Mouse (Mus musculus) left cerebral cortex, adult 9 months (tissue): ENCODE results near the gene Slc9a2.
"Not testable (repeated sequence)": the region's sequence is repeated elsewhere in the genome, so short reads cannot be mapped to it uniquely, and the experiment has no call there.

Source experiments
- DNase-seq, 2 experiments: peaks; one replicate each; pipeline ENCODE4 v3.0.0; 2022; ENCODE audit warnings: low spot score in 2 of 2

Slc9a2 gene

DNA sequence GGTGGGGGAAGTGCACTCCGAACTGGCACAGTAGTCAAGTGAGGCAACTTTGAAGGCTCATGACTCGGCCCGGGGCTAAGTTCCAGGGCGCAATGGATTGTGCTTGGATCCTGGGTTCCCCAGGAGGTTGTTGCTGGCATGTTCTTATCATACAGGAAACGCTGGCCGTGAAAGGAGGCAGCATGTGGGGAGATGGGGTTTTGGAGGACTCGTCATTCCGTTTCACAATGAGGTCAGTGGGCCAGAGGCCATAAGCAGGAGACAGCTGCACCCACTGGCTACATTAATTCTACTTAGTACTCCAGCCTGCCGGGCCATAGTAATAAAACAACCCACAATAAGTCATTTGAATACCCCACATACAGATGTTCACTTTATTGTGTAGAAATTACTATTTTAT, 34.6 kb downstream of the Slc9a2 start:
- no peak for DNase-seq

DNA sequence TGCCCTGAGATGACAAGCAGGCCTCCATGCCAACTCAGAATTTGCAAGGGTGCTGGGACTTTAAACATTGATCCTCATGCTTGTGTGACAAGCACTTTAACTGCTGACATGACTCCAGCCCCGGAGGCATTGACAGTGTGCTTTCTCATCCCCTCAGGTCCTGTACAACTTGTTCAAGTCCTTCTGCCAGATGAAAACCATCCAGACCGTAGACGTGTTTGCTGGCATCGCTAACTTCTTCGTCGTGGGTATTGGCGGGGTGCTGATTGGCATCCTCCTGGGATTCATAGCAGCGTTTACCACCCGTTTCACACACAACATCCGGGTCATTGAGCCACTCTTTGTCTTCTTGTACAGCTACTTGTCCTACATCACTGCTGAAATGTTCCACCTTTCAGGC, 45.7 kb downstream of the Slc9a2 start:
- DNase-seq = no peak

DNA sequence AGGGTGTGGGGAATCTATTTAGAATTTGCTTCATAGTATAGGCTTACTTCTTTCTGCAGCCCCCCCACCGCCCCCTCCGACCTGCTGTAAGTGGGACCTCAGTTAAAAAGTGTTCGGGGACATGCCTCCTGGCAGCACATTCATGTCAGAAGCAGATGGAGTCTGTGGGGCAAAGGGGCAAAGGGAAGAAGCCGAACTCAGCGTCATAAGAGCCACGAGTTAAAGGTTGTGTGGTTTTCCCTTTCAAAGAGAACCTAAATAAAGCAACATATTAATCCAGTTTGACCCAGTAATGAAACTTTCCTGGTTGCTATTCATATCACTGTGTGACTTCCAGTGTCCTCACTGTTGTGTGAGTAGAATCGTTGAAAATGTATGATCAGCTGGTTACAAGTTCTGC, 47.0 kb downstream of the Slc9a2 start:
- DNase-seq = no peak

DNA sequence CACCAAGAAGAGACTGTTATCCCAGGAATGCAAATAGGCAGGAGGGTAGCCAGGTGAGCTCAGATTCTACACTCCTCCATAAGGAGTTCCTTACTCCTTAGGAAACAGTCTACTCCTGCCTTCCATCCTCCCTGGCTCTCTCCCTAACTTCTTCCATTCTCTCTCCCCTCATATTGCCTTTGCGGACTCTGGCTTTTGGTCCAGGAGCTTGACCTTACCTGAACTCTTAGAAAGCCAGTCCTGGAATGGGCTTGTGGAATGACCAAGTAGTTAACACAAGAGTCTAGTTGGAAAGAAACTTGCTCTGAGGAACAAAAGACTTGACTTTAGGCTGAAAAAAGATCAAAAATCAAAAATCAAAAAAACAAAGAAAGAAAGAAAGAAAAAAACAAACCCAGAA, 48.3 kb downstream of the Slc9a2 start:
- DNase-seq = no peak

DNA sequence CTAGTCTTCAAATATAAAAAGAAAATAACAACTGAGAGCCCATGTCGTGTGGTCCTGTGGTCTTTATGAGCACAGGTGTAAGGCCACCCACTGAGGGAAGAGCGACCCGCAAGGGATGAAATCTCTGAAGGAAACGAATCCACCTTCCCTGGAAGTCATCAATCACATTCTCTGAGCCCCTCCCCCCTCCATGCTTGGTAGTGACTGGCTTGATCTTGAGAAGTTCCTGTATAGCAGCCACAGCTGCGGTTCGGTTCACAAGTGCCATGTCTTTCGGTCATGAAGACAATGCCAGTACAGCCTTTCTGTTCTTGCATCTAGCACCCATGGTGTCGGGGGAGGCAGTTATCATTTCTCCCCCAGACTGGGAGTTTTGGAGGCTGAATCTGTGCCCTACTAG, 57.3 kb downstream of the Slc9a2 start:
- DNase-seq = no peak

DNA sequence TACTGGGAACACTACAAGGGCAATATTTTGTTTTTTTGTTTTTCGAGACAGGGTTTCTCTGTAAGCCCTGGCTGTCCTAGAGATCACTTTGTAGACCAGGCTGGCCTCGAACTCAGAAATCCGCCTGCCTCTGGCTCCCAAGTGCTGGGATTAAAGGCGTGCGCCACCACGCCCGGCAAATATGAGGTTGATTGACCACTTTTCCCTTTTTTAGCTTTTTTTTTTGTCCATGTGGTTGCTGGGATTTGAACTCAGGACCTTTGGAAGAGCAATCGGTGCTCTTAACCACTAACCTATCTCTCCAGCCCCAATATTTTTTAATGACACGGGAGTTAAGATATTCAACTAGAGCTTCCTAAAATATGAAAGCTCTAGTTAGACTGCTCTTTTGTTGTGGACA, 57.9 kb downstream of the Slc9a2 start:
- not testable (repeated sequence) for DNase-seq

DNA sequence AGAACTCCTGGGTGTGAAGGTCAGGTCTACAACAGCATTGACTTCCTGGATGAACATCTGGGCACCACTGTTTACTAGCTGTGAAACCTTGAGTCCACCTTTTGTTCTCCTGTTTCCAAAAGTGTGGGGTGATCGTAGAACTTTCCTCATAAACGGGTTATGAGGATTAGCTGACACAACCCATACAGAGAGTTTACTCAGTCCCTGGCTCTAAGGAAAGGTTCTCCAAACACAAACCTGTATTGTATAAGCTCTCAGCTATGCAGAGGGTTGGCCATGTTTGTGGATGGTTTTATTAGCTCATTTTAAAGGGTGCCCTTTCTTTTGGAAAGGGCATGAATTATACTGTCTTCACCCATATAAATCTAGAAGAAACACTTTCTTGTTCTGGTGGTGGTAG, 60.4 kb downstream of the Slc9a2 start:
- no peak for DNase-seq

DNA sequence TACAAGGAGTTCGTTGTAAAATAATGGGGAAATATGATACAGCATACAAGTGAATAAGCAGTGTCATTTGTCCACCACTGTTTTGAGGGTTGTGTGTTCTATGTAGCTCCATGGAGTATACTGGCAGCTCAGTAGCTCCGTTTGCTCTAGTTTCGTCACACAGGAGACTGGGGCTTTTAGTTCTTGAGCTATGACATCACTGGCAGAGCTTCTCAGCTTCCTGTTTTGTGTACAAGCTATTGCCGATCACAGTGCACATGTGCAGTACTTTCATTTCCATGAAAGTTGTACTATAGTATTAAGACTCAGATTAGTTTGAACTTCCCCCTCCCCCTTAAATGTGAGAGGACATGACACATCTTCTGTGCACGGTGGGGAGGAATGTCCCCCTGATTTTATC, 65.7 kb downstream of the Slc9a2 start:
- DNase-seq = no peak

DNA sequence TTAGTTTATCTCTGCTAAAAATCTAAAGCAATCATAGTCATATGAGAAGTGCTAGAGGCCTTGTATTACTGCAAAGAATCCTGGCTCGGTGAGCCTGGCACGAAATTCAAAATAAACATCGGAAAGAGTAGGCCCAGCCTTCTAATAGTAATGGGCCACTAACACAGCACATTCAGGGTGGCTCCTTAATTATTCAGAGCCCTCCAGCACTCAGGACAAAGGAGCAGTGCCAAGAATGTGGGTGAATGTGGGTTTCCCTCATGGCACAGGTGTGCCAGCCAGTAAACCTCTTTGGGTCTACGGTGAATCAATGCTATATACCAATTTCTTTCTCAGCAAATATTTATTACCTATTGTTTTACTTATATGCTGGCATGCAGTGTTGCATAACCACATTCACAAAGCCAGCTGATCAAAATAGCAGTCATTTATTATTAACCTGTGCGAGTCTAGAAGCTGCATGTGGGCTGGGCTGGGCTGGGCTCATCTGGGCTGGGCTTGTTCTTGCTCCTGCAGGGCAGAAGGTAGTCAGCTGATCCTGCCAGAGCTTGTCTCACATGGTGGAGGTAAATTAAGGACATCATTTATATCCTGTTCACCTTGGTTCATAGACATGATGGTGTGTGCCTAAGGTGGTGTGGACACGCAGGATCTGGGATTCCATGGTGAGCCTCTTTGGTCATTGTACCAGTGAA, 79.5 kb downstream of the Slc9a2 start:
- DNase-seq = no peak

DNA sequence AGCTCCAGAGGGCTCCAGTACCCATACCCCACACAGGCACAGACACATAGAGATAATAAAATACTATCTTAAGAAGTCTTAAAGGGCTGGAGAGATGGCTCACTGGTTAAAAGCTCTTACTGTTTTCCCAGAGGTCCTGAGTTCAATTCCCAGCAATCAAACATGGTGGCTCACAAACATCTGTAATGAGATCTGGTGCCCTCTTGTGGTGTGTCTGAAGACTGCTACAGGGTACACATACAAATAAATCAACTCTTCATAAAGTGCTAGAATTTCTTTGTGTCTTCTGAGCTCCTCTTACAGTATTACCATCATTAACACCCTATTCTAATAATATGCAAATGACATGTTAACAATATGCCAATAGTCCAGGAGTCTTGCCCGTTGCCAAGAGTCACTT, 83.7 kb downstream of the Slc9a2 start:
- DNase-seq = no peak

DNA sequence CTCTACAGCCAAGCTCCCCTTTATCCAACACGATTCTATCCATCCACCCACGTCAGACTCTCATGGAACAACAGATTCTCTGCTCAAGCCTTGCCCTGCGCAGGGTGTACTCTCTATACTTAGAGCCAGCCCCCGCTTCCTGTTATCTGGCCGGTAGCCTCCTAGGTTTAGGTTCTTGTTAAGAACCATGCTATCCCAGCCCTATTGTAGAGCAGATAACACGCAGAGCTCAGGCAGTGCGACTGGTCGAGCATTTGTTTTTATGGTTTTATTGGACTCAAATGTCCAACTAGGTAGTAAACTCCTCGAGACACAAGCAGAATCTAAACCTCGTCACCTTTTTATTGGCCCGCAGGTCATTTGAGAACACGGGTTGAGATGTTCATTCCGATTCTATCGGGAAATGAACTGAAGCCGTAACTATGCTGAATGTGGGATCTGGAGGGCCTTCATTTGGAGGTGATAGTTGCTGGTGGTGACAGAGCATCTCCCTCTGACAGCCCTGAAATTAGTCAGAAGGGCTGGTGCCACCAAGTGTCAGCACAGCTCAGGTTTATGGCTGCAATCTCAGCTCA, 84.4 kb downstream of the Slc9a2 start:
- no peak for DNase-seq

DNA sequence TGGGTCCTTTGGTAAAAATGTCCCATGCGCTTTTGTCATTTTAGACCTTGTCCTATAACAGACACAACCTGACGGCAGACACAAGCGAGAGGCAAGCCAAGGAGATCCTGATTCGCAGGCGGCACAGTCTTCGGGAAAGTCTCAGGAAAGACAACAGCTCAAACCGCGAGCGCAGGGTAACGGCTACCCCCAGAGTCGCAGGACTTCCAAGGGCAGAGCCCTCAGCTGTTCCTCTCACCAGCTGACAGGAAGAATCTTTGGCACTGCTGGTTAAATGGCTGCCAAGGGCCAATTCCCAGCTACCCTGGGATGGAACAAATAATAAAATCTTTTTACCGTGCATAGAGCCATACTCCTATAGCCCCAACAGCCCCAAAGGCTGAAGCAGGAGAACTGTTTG, 85.1 kb downstream of the Slc9a2 start:
- no peak for DNase-seq

DNA sequence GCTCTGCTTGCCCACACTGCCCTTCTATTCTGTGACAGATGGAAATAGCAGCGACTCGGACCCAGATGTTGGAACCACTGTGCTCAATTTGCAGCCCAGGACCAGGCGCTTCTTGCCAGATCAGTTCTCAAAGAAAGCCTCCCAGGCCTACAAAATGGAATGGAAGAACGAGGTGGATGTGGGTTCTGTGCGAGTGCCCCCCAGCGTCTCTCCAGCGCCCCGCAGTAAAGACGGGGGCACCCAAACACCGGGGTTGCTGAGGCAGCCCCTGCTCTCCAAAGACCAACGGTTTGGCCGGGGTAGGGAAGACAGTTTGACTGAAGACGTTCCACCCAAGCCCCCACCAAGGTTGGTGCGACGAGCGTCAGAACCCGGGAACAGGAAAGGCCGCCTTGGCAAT, 87.2 kb downstream of the Slc9a2 start:
- DNase-seq = no peak

DNA sequence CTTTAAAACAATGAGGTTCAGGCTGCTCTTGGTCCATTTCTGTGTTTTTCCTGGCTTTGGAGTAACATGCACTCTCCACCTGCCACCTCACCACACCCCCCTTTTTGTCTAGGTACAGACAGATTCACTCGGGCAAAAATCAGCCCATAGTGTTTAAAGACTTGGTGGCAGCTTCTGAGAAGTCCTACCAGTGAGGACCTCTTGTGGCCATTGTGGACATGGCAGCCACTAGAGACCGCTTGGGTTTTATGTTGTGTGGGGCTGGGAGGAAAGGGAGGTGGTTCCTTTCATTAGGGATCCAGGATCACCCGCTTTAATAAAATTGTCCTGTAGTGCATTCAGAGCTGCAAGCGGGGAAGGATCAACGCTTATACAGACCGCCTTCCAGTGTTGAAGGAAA, 88.2 kb downstream of the Slc9a2 start:
- peak in 1 of 2 experiments; percentile 30 for DNase-seq

DNA sequence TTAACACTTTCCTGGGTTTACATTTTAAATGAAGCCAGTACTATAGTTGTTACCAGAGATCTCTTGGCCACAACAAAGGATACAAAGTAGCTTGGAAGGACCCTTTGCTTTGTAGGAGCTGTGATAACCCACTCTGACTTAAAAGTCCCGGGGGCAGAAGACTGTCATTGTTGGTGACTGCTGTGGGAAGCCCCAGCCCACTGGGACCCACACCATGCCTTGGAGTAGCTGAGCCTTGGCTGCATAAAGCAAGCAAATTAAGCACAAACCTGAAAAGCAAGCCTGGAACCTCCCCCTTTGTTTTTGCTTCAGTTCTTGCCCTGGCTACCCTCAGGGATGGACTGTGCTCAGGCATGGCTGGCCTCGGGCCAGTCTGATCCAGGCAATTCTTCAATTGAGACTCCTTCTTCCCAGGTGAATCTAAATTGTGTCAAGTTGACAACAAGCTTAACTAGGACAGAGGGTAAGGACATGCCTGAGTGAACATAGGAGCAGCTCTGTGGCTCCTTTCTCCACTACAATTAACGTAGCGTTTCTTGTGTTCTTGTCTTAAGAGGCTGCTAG, 89.0 kb downstream of the Slc9a2 start:
- no peak for DNase-seq

DNA sequence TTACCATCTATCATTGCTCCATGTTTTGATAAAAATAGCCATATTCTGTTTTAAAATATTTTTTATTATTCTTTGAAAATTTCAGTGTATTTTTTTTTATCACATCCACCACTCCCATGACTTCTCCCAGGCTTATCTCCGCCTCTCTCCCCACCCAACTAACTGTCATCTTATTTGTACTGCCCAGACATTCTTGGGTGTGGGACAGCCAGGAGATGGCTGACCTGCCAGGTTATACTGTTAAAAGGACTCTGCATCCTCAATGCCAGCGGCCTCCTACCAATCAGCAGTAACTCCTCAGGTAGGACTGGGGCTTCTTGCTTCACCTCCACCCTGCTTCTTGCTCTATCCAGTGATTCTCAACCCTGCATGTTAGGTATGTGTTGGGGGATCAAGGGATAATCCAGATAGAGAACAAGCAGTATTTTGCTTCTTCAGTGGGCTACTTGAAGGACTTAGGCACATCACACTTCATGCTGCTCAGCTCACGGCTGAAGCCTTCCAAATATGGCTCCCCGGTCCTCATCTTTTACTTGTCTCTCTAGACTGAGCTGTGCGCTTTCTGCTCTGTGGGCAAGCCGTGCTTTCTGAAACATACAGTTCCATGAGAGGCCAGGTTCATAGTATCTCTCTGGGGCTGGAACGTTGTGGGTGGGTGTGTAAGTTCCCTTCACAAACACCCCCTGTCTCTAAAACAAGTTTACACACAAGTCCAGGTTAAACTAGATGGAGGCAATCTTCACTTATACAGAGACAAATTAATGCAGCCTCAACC, 91.0 kb downstream of the Slc9a2 start:
- DNase-seq = no peak

DNA sequence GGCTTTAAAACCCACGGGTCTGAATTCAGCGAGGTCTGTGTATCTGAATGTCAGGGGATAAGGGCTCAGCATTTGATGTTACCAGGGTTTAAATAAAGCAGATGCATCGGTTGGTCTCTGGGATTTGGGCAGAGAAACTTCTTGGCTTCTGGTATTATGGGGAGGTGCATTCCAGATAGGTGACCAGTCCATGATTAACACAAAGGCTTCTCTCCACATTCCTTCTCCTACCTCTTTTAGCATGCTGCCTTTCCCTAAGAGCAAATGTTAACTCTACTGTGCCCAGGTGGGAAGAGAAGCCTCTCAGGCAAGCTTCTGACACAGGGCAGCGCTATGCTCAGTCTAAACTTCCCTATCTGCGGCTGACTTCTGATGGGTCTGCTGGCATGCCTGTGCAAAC, 92.9 kb downstream of the Slc9a2 start:
- no peak for DNase-seq

DNA sequence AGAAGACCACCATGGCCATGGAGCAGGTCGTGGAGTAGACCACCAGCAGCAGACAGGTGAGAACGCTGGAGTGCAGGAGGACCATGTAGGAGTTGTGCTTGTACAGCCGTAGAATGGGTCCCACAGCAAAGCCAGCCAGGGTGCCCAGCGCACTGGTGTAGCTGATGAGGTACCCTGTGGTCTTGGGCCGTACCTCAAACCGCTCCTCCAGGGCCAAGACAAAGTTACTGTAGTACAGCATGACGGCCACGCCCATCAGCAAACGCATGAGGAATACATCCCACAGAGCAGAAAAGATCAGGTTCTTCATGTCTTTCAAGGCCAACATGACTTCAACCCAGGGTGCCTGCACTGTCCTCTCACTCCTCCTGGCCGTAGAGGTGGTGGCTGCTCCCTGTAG, 93.7 kb downstream of the Slc9a2 start:
- DNase-seq = no peak

DNA sequence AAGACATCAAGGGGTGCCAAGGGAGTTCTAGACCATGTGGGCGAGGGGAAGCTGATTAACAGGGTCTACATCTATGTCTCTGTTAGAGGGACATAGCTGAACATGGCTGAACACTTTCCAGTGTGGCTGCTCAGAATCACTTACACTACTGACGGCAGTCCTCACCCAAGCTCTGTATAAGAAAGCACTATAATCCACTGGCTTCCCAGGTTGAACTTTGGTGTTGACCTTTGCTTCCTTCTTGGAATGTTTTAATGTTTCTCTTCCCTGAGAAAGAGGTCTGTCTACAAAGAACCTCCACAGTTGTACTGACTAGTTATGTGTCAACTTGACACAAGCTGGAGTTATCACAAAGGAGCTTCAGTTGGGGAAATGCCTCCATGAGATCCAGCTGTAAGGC, 95.7 kb downstream of the Slc9a2 start:
- DNase-seq = no peak

DNA sequence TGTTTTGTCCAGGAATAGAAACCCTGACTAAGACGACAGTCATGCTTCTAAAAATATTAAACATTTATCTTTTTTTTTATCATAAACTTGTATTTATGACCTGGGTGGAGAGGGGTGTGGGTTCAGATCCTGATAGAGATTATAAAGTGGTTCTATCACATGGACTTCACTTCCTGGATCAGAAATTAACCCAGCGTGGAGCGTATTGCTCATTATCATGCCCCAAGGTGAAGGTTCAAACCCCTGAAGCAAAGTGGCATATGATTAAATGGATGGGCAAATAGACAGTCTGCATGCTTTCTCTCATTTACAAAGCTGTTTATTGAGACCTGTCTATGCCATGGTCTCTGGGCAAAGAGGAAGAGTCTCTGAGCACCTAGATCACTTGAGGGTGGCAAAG, 96.4 kb downstream of the Slc9a2 start:
- DNase-seq = no peak

DNA sequence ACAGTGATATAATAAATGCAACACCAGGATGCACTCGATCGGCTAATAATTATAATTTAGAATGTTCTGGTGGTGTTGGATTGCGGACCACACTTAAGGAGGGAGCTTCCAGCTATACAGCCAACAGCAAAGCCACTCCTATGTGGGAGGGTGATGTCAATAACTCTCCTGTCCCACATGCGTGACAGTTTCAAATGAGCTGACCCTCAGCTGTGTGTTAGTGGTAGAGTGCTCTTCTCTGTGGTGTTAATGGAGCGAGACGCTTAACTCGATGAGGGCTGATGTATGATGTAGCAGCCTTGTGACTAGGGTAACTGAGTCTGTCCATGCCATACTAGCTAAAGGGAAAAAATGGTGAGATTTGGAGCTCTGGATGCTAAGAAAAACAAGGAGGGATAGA, 103.1 kb downstream of the Slc9a2 start:
- no peak for DNase-seq

DNA sequence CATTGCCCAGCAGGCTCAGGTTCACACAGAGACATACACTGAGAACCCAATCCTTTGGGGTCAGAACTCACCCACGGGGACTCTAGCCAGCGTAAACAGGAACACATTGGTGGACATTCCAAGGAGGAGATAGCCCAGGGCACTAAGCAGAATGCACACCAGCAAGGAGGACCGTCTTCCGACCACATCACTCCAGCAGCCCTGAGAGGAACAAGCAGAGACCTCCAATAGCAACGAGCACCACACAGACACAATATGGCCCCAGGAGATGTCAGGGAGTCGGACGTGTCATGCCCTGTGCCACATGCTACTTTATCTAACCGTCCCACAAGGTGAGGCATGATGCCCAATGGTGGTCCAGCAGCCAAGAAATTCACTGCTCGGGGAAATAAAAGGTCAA, 103.9 kb downstream of the Slc9a2 start:
- DNase-seq = no peak

DNA sequence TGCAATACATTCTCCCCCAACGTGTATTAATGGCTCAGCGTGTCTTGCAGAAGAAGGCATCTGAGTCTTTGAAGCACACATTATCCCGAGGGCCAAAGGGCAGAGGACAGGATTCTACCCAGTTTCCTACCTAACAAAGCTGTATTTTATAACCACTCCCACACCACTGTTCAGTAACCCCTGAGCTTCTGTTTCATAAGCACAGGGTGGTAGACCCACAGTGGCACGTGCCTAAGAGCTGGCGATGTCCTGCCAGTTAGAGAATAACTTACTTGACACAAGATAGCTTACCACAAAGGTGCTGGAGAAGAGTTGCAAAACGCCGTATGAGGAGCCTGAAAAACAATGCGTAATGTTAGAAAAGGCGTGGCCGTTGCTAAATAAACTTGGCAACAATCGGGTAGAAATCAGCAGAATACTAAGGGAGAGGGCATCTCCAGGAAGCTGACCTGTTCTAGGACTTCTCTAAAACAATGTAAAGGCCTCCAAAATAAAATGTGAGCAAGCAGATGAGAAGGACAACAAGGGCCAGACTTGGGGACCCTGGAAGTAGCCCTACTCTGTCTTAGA, 105.6 kb downstream of the Slc9a2 start:
- DNase-seq = no peak
